Mouse (Mus musculus) cerebellum, adult 18-20 months (tissue): ENCODE measurements around the gene Kdm4d.
"Not testable (repeated sequence)": the region's sequence is repeated elsewhere in the genome, so short reads cannot be mapped to it uniquely, and the experiment has no call there.

Experiments
- DNase-seq, 2 experiments: peaks; one replicate each; pipeline ENCODE4 v3.0.0; 2021

The Kdm4d gene

GRCm38 (mm10) chr9:14500023-14500915 lies at the start of gene Kdm4d, which contains the start of gene Cwc15:
TSS of gene Kdm4d (minus strand) at chr9:14500482.
TSS of gene Cwc15 (plus strand) at chr9:14500617.
- DNase-seq, result peak; percentile 92 to 97

DNA sequence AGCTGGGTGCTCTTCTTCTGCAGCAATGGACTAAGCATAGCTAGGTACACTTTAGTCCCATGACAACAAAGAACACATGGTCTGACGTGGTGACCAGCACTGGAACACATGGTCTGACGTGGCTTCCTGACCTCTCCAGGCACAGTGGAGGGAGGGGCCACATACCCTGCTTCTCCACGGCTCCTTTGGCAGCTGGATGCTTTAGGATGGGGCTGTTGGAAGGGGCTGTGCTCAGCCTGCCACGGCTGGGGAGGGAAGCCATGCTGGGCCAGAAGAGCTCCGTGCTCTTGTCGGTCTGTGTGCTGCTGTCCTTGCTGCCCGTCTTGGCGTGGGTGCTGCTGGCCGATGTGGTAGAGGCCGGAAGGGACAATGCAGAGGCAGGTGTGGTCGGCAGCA lies 48.1 kb upstream of the Kdm4d start:
- no peak for DNase-seq

GRCm38 (mm10) chr9:14547584-14548365 lies 47.5 kb upstream of the Kdm4d start:
- no peak for DNase-seq

DNA sequence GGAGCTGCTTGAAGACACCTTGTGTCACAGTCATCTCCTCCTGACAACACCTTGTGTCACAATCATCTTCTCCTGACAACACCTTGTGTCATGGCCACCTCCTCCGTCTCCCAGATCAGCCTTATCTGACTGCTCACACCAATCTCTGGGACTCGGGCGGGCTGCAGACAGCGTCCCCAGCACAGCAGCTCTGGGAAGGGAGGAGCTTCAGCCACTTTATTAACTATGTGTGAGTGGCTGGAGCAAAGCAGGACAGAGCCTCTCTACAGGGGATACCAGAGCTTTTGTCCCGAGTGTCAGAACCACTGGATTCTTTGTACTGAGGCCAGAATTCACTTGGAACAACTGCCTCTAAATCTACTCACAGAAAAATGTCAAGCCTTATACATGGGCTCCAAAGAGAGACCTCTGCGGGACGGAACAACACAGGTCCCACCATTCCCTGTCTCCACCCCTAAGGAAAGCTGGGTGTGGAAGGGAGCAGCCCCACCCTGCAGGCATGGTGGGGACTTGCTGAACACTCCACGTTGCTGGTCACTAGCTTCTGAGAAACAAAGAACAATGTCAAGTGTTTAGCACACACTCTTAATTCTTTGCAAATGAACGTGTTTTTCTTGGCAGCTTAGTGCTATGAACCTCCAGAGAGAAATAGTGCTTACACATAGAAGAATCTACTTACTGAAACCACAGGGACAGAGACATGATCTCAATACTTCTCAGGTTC lies 43.9 kb upstream of the Kdm4d start:
- no peak for DNase-seq

DNA sequence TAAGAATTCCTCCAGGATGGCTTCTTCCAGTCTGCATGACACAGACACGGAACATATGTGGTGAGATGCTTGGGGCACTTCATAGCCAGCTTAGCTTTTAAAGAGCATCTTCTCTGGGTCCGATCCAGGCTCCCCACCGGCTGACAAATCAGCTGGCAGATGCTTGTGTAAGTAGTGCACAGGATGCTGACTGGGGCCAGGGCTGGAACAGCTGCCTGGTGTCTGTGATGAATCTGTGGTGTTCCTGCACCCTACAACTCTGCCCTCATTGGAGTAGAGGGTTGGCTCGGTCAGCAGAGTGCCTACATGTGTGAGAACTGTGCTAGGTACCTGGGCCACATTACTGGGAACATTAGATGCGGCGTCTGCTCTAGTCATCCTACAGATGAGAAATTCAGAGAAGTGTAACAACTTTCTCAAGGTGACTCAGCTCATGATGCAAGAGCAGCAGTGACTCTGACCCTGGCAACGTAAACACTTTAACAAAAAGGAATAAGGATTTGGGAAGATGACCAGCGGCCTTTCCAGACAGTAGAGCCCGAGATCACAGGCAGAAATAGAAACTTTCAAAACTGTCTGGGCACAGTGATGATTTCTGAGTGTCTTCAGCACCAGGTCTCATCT lies 34.7 kb upstream of the Kdm4d start:
- DNase-seq, result no peak

- no peak for DNase-seq
Observed at GRCm38 (mm10) chr9:14533659-14534058, 33.4 kb upstream of the Kdm4d start.

- no peak for DNase-seq
Observed at GRCm38 (mm10) chr9:14532283-14532682, 32.0 kb upstream of the Kdm4d start.

GRCm38 (mm10) chr9:14530004-14530403 lies 29.7 kb upstream of the Kdm4d start:
- DNase-seq, result no peak

GRCm38 (mm10) chr9:14523408-14524043 lies 23.2 kb upstream of the Kdm4d start:
- peak; percentile 75 for DNase-seq

DNA sequence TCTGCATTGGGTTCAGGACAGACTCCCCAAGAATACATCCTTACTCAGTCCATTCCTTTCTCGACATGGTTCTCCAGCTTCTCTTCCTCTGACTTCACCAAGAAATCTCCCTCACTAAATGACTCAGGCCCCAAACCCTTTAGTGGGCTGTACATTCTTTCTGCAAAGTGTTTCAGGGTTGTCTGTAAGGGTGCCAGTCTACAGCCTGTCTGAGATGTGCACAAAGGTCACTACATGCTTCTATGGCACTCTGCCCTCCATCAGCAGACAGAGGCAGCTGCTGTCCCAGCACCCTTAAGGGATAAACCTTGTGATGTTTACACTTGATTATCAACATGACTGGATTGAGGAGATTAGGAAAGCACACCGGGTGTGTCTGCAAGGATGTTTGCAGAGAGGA lies 21.4 kb upstream of the Kdm4d start:
- no peak for DNase-seq

- DNase-seq, result no peak
Observed at GRCm38 (mm10) chr9:14520971-14521670, 20.8 kb upstream of the Kdm4d start.

GRCm38 (mm10) chr9:14518105-14518504 lies 17.8 kb upstream of the Kdm4d start:
- no peak for DNase-seq

DNA sequence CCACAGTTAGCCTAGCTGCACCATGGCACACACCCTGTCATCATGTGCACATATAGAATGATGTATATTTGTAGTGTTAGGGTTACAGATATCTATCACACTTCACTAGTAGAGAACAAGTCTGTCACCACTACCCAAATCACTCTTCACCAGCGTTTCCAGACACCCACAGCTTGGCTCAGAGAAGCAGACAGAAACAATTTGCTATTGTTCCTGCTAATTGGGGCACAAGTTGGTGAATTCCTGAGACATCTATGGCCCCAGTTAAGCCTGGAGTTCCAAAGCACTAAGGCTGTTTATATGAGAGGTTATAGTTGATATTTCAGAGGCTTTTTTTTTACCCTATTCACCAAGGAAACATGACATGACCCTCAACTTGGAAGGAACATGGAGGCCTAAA lies 17.0 kb upstream of the Kdm4d start:
- DNase-seq, result no peak

DNA sequence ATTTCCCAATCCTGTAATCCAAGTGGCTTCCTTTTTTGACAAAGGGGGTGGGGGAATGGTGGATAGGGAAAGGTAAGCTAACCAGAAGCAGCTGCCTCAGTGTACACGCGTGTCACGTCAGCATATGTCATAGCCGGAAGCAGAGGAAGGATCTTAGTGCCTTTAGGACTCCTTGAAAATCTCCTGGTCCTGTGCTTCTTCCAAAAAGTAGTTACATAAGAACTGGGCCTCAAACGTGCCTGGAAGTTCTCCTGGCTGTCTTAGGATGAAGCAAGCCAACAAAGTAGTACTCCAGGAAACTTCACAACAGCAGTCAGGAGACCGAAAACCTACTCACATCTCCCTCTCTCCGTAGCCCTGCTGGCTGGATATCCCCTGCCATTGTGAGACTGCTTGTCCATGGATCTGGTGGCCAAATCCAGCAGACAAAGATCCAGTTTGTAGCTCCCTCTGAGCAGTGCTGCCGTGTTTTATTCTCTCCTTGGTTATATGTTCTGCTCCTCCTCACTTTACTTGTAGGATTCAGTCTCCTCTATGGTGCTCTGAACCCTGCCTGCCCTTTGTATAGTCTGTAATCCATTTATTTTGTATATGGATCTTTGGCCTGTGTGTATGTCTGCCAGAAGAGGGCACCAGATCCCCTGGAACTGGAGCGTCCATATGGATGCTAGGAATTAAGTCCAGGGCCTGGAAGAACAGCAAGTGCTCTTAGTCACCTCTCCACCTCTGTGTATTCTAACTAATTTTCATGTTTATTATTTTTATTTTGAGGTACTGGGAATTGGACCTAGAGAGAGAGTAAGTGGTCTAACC lies 12.6 kb upstream of the Kdm4d start:
- peak; percentile 53 to 56 for DNase-seq

DNA sequence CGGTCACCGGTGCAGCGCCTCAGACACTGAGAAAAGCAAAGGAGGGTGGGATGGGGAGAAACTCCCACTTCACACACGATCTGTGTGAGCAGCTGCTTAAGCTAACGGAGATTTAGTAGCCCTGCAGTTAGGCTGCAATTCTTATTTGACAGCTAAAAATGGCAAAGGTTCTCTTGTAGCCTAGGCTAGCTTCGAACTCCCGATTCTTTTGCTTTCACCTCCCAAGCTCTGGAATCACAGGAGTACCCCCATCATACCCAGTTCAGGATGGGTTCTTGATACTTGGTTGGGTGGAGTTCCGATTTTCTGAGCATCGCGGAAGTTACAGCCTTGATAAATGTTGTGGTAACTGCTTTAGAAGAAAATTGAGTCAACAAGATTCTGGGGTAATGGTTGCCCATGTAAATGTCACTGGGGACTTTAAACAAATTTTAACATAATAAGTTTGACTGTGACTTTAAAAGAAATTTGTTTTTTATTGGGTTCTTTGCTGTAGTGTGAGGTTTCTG lies 688 bp upstream of the Kdm4d start:
- no peak for DNase-seq

DNA sequence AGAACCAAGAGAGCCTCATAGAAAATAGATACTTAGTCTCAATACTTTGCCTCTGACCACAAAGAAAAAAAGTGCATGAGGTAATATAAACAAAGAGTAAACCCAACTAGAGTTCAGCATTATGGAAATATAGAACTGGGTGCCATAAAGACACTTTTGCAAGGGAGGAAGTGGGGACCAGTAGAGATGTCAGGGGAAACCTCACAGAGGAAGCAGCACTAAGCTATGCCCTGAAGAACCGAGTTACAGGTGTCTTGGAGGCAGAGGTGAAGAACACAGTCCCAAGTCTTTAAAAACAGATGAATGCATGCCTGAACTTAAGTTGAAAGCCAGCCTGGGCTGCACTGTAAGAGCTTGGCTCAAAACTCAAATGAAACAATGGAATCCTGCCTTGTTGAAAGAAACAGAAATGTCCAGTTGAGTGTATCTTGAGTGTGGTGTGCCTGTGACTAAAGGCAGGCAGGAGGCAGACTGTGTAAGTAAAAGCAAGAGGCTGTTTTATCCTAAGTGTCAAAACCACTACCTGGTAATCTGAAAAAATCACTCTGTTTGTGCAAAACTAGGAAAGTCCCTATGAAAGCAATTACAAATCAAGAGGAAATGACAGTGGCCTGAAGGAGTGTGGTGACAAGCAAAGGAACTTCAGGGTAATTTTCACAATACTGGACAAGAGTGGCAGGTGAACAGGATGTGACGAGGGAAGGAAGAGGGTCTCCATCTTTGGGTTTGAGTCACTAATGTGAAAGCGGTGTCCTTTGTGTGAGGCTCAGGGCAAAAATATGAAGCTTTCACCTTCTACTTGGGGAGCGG lies 1.2 kb downstream of the Kdm4d start:
- no peak for DNase-seq

DNA sequence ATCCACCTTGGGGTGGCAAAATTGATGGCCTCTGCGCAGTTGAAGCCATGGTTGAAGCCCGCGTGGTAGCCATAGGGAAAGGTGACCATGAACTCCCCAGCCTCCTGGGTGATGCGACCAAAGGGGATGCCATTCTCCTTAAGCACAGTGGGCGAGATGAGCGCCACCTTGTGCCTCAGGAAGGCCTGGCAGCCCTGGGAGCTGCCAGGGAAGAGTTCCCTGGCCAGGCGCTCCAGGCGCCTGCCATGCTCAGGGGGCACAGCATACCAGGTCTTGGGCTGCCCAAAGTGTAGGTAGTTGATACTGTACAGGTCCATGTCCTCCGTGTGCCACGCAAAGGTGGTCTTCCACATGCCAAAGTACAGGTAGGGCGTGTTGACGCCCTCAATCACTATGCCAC lies 36.6 kb downstream of the Kdm4d start:
- not testable (repeated sequence) for DNase-seq

- DNase-seq, result not testable (repeated sequence)
Observed at GRCm38 (mm10) chr9:14462536-14462935, 37.7 kb downstream of the Kdm4d start.

- no peak for DNase-seq
Observed at GRCm38 (mm10) chr9:14456320-14456719, 44.0 kb downstream of the Kdm4d start.

DNA sequence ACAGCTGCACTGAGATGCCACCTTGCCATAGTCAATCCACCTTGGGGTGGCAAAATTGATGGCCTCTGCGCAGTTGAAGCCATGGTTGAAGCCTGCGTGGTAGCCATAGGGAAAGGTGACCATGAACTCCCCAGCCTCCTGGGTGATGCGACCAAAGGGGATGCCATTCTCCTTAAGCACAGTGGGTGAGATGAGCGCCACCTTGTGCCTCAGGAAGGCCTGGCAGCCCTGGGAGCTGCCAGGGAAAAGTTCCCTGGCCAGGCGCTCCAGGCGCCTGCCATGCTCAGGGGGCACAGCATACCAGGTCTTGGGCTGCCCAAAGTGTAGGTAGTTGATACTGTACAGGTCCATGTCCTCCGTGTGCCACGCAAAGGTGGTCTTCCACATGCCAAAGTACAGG lies 49.2 kb downstream of the Kdm4d start:
- DNase-seq, result peak; percentile 33 to 38
